Comparison of ENCODE assay signal across 8 mouse cellular contexts in the genomic region with DNA sequence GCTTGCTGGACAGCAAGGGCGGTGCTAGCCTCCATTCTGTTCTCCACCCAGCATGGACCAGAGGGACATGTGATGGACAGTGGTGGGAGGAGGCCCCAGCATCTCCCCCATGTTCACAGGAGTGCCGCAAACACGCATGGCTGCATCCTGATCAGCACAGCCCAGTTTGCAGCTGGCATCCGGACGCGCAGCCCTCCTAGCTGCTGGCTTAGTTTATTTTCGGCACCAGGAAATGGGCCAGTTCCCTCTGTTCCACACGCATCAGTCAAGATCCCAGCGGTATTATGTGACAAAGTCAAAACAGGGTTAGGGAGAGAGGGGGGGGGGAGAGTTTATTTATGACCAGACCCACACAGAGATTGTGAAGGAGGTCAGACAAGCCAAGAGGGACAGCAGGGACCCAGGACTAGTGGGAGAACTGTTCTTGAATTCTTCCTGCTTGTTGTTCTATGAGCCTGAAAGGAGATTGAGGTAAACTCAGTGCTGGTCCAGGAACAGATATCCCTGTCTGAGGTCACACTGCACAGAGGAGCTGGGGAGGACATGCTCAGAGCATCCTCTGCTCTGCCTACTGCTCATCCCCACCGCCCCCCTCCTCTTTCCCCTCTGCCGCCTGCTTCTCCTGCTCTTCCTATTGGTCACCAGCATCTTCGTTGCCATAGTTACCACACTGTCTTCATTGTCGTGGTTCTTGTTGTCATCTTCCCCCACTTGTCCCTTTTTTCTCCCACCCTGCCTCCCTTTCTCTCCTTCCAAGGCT. TPM values are rescaled to one million over a fixed set of nuclear protein-coding genes. Genes with fewer than 3 reads are reported as not detected.
DNase-seq lines count a peak whose midpoint lies in the region; ATAC-seq and TF ChIP-seq lines count a peak whose summit lies in the region.

No protein-coding gene starts in this region.

- 39% methylated on average over 13 of the region's 13 CpGs for WGBS in kidney, adult 2 months
- WGBS in limb, embryonic 13.5 days = 65% methylated on average over 13 of the region's 13 CpGs

- ATAC-seq in limb, embryonic 13.5 days (ENCODE audit: low FRiP score, low read depth) = peak; percentile 62
- no peak for ATAC-seq in inflammation-experienced regulatory T-cells, adult 6 months

- no peak overlapping the region for H3K9ac ChIP-seq in limb, embryonic 13.5 days

- H3K9me3 ChIP-seq in limb, embryonic 13.5 days = no peaks in the 10 kb centered on the region

- no peak for TF ChIP-seq POLR2A in kidney, adult 2 months (IDR thresholded peaks at IDR 0.05; ENCODE audit: low read depth, low read length)

- H3K4me1 ChIP-seq in kidney, adult 2 months (ENCODE audit: control insufficient read depth, insufficient read depth, low read length) = no peaks in the 10 kb centered on the region
- peaks cover 11% of the 10 kb centered on the region; the same call in 1 of the 2 replicates for H3K4me1 ChIP-seq in limb, embryonic 13.5 days

- H3K4me3 ChIP-seq in kidney, adult 2 months (ENCODE audit: insufficient read depth, low read depth, low read length) = no peak overlapping the region
- H3K4me3 ChIP-seq in limb, embryonic 13.5 days = no peak overlapping the region

- H3K36me3 ChIP-seq in kidney, adult 2 months (ENCODE audit: control insufficient read depth, insufficient read depth, low read length) = no peaks in the 10 kb centered on the region
- no peaks in the 10 kb centered on the region for H3K36me3 ChIP-seq in limb, embryonic 13.5 days

- H3K27ac ChIP-seq in kidney, adult 2 months (ENCODE audit: insufficient read depth, low read depth, low read length) = peak overlapping the region; percentile 66
- no peak overlapping the region for H3K27ac ChIP-seq in limb, embryonic 13.5 days

- H3K4me2 ChIP-seq in limb, embryonic 13.5 days (replicated peaks) = no peak overlapping the region

- no peaks in the 10 kb centered on the region for H3K27me3 ChIP-seq in kidney, adult 2 months (replicated peaks; ENCODE audit: control insufficient read depth, insufficient read depth, low read length)
- no peaks in the 10 kb centered on the region for H3K27me3 ChIP-seq in limb, embryonic 13.5 days

- no peak for TF ChIP-seq CTCF in kidney, adult 2 months (conservative IDR thresholded peaks at IDR 0.05; ENCODE audit: insufficient read depth, insufficient read length, low read depth, low read length)

- peak; percentile 53 for DNase-seq in layer of hippocampus, adult 11-12 months (ENCODE audit: low spot score)
- DNase-seq in layer of hippocampus, adult 9-10 months (ENCODE audit: low spot score) = no peak
- DNase-seq in frontal cortex, postnatal 10 days (ENCODE audit: low spot score in 2 of 2) = peak; percentile 58 to 73
- peak; percentile 62 for DNase-seq in kidney, adult 2 months
- DNase-seq in naive thymus-derived CD4-positive, alpha-beta T cell, adult 2 months (ENCODE audit: low read depth) = peak; percentile 37
- no peak for DNase-seq in urinary bladder, postnatal 10 days (ENCODE audit: low spot score)

RNA-seq across cellular contexts. Expression of a gene that starts 22.6 kb away (rescaled TPM):
- 7.1 and 7.5 TPM in 2 replicates for polyA plus RNA-seq in kidney, adult 2 months (2012; rRNA removed)
- polyA plus RNA-seq in limb, embryonic 13.5 days (2015; fragmentation: Nextera tagmentation; extraction: Ambion mirVana) = 0.14 and 0.24 TPM in 2 replicates
- under 1 TPM in 2 of 3 experiments, not detected in 1; 0.24 to 0.30 TPM for polyA plus RNA-seq in inflammation-experienced regulatory T-cells, adult 6 months (2017; shearing (Covaris generic))

RNA-seq across cellular contexts. Expression of a gene that starts 51.7 kb away (rescaled TPM):
- 18.0 and 18.1 TPM in 2 replicates for polyA plus RNA-seq in kidney, adult 2 months (2012; rRNA removed)
- 27.3 and 33.9 TPM in 2 replicates for polyA plus RNA-seq in limb, embryonic 13.5 days (2015; fragmentation: Nextera tagmentation; extraction: Ambion mirVana)
- polyA plus RNA-seq in inflammation-experienced regulatory T-cells, adult 6 months (2017; shearing (Covaris generic)) = 10 to 100 TPM in 1 of 3 experiments, 1 to 10 TPM in 2; 6.8 to 10.1 (median 8.8) TPM

Comparison
In these comparisons a context has a peak if more than half of its experiments do, and no peak if none do; other contexts are left out.
1. DNase-seq: peak in layer of hippocampus, adult 11-12 months (single experiment), frontal cortex, postnatal 10 days (2 of 2), kidney, adult 2 months (single experiment) and naive thymus-derived CD4-positive, alpha-beta T cell, adult 2 months (single experiment); none in layer of hippocampus, adult 9-10 months (single experiment) and urinary bladder, postnatal 10 days (single experiment).